Mouse (Mus musculus) cerebellum, adult 11 months (tissue): ENCODE measurements around the gene 4930507D05Rik.
"Not testable (repeated sequence)": the region's sequence is repeated elsewhere in the genome, so short reads cannot be mapped to it uniquely, and the experiment has no call there.

Experiments
- DNase-seq: peaks from one replicate; pipeline ENCODE4 v3.0.0; 2022

Gene 4930507D05Rik

DNA sequence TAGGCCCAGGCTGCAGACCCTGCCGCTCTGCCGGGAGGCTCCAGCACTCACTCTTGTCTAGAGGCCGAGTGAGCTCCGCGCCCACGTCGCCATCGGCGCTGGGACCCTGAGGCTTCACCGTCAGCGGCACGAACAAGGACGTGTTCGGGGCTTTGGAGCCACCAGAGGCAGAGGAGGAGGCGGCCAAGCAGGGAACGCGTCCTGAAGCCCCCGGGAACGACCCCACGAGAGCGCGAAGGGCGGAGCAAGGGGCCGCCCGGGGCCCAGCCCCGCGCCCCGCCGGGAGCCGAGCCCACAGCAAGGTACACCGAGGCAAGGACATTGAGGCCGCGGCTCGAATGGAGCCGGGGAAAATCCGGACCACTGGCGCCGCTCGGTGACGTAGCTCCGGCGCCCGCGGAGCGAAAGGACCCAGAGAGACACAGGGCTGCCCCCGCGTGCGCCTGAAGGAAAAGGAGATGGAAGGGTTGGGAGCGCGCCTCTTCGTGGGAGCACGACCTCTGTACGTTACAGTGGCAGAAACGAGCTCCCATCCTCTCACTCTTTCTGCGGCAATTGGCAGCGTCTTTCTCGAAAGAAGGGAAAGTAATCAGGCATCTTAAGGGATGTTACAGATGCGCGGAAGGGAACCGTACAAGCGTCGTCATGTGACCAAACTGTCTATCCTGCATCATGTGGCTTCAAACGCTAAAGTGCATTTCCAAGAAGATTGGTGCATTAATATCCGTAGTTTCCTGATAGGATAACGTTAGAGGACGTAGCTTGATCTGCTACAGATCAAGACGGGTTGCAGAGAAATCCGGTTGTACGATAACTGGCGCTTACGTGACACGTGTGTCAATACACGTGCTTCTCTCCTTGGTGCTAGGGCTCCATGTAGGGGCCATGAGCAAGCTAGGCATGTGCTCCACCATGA is at the start of gene 4930507D05Rik, which contains the start of gene Supv3l1:
Gene 4930507D05Rik, plus strand, starts transcription at position 126 of the 916 bp plus-strand sequence.
Gene Supv3l1, minus strand, starts transcription at position 375 of the 916 bp plus-strand sequence.
- DNase-seq: peak; percentile 90

DNA sequence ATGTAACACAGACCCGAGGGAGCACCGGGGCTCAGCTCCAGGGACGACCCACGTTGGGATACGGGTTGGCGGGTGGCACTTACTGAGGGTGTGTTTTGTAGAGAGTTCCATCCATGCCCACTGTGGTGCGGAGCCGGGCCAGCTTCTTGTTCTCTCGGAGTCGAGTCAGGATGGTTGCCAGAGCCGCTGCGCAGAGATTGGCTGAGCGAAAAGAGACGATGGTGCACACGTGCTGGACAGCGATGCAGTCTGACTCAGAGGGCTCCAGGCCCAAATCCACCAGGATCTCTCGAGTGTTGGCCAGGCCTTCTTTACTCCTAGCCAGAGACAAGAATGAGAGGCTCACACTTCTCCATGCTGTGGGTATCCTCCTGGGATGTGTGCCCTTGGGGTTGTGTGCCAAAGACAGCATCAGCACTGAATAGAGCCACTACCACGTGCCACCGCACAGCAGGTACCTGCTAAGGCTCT is 47.6 kb upstream of the 4930507D05Rik start:
- peak; percentile 14 for DNase-seq

DNA sequence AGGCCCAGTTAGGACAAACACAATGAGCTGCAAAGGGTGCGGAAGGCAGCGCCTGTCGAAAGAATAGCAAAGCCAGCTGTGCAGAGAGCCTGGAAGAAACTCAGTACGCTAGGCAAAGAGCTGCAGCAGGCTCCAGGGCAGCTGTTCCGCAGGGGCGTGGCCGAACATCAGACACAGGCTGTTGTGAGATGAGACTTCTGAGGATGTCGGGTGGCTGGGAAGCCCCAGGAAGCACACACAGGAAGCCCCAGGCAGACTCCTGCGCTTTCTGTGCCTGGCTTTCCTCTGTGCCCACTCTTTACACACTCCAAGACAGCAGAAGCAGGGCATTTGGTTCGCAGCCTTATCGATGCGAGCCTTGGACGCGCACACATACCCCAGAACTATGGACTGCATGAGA is 44.4 kb upstream of the 4930507D05Rik start:
- DNase-seq: no peak

DNA sequence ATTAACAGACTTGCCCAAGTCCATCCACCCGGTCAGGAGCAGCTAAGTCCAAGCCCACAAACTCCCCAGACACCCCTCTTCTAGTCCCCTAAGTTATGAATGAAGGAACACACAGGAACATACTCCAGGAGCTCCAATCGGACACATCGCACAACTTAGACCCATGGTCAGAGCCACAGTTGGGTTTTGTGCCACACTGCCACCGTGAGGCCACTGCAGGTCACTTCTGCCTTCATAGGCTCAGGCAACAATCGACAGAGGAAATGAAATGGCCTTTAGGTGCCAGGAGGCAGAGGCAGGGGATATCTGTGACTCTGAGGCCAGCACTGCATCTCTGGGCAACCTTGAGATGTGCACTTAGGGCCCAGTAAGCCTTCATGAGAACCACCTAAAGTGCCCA is 38.3 kb upstream of the 4930507D05Rik start:
- peak; percentile 73 for DNase-seq

DNA sequence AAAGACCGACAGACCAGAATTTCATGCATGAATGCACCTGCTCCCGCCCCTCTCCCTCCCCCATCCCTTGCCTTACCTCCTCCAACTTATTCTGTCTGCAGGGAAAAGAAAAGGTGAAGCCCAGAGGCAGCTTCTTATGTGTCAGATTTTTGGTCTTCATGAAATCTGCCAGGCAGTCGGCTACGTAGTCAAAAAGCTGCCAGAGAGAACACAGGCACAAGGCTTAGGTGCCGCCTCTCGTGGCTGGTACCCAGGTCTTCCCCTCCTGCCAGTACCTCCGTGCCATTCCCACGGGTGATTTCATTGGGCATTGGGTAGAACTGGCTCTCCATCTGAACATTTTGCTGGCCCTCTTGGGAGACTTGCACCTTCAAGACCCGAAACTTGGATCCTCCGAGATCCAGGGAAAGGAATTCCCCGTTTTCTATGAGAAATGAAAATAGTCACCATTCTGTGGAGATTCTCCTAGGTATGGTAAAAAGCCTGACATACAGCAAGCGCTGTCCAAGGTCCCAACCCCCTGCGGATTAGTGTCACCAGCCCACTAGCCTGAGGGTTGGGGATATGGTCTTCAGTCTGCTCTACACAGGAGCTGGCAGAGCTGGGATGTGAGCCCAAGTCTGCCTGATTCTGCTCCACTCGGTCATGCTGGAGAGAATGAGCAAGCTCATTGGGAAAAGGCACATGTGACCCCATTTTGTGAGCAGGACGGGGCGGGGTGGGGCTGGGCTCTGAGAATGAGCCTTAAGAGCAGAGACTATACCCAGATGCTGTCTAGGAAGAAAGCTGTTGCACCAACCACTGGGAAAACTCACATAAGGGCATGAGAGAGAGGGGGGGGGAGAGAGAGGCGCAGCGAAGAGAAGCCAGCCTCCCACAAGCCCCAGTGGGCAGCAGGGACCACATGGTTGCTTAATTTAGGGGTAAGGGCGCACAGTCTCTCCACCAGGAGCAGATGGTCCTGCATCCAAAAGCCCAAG is 37.6 kb upstream of the 4930507D05Rik start:
- DNase-seq: peak; percentile 16

DNA sequence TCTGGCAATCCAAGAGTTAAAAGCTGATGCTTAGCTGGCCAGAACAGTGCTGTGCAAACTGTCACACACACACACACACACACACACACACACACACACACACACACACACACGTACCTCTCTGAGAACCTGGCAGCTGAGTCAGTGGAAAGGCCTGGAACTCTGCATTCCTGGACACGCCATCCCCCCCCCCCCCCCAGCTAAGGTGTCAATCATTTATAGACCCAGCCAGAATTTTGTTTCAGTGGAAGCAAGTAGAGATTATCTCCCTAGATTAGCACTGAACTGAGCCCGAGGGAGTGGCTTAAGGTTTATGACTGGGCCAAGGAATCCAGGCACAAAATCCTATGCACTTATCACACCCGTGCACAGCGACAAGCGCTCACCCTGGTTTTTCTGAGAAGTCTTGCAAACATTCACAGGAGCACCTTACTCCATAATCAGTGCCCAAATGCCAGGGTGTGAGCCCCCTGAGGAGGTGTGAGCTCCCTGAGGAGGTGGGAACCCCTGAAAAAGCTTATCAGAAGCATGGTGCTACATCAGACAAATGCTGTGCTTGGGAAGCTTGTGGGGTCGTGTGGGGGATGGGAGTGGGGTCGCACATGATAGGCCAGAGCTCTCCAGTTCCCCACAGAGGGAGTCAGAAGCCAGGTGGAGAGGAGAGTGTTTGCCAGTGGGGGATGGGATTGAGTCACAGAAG is 36.2 kb upstream of the 4930507D05Rik start:
- no peak for DNase-seq

DNA sequence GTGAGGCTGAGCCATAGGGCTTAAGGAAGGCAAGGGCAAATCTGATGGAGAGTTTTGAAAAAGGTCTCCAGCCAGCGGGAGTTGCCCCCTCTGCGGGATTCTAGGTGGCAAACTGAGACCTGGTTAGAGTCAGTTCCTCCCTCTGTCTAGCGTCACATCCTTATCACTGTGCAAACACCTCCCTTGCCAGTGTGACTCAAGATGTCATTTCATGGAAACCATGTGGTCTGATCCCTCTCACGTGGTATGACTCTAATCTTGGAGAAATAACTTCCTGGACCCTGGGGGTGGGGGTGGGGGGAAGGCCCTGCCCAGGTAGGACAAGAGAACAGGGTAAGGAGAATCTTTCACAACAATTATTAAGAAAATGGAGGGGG is 35.7 kb upstream of the 4930507D05Rik start:
- DNase-seq: no peak

DNA sequence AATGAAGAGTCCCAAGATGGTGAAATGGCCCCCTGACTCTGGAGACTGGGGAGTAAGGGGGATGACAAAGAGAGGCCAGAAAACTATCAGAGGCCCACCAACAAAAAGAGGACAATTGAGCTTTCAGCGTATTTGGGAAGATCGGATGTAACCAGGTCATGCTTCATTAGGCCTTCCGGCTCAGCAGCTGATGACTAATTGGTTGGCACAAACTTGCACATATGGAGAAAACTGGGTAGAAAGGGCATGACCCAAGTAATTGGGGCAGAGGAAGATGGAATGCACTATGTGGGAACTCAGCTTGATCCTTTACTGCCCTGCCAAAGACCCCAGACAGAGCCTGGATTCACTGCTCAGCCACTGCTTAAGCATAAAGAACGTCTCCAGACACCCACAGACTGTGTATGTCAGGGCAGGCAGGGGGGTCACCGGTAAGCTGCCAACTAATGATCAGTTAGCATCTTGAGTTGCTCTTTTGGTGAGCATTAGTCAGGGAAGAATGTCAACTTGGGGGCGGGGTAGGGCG is 30.4 kb upstream of the 4930507D05Rik start:
- no peak for DNase-seq

DNA sequence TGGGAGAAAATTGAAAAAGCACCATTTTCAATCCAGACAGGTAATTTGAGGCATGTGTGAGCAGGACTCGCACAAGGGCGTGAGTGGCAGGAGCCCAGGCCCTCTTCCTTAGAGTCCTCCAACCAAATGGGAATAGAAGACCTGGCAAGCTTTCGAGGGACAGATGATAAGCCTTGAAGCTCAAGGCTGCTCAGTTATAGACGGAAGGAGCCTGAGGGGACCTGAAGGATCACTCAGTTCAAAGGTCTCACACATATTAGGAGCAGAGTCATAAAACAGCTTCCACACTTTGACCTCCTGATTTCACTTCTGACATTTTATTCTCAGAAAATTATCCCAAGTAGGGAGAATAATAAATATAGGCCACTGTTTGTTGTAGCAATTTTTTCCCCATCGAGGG is 29.9 kb upstream of the 4930507D05Rik start:
- no peak for DNase-seq

DNA sequence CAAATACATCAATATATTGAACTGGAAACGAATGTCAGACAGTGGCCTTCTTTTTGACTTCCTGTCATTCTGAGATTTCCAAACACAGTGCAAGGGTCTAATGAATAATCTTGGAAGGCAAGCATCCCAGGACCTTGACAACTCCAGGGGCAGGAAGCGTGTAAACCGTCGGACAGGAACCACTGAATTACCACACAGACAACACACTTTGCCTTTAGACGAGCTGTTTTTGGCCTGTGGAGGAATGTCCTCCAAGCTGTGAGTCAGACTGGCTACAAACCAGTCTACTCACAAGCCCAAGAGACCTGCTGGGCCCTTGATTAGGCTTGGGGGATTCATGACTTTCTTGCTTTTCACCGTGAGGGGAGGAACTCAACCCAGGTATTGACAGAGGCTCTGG is 28.9 kb upstream of the 4930507D05Rik start:
- DNase-seq: no peak

DNA sequence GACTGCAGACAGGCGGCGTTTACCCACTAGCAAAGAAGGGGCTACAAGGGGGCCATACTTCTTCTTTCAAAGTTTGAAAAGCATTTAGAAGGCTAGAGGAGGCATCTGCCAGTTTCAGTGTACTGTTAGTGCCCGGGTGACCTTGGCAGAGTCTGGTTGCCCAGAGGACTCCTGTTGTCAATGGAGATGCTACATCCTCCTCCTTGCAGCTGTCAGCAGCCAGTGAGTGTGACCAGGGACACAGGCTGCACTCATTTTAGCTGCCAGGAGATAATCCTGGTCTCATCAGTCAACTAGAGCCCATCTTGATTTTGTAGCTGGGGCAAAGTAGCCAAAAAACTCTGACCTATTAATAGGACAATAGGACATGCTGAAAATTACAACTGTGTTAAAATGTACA is 28.2 kb upstream of the 4930507D05Rik start:
- DNase-seq: no peak

DNA sequence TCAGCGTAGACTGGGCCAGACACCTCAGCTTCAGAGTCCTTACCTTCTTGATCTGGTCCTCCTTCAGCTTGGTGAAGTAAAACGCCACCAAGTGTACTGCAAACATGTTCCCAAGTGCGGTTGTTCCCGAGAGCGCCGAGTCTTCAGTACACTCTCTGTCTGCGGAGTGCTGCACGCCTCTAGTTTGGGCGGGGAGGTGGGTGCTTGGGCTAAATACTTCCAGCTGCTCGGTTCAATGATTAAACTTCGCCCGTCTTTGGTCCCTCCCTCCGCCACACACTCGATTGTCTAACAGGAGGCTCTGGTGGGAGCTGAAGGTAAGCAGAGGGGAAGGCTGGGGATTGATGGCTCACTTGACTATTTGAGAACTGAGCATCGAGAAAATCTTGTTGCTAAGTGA is 27.0 kb upstream of the 4930507D05Rik start, which contains the start of gene Hkdc1:
Gene Hkdc1, minus strand, starts transcription at position 237 of the 400 bp plus-strand sequence.
- DNase-seq: no peak

DNA sequence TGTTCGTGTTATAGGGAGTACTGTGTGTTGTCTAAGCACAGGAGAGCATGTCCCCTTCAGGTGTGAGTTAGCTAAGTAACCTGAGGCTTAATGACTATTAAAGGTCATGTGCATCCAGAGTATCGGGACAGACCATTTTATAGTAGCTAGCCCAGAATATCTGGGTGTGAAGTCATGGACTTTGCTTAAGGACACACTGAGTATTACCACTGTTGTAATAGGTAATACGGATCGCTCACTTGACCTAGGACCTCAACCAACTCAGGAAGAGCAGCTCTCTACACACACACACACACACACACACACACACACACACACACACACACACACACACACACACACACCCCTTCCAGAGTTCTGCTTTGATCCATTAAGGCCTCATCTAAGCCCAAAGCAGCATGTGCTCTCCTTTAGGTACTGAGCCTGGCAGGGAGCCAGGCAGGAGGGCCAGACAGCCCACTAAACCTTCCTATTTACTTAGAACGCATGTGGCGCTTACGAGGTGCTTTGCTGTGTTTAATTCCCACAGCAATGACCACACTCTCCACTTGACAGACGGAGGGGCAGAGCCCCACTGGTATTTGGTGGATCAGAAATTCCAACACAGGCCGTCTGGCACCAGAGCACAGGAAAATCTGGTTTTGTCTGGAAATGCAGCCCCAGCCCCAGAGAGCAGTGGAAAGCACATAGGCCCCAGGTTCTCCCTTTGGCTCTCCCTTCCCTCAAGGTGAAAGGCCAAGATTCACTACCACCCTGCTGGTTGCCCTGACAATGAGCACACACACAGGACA is 24.0 kb upstream of the 4930507D05Rik start:
- DNase-seq: no peak

DNA sequence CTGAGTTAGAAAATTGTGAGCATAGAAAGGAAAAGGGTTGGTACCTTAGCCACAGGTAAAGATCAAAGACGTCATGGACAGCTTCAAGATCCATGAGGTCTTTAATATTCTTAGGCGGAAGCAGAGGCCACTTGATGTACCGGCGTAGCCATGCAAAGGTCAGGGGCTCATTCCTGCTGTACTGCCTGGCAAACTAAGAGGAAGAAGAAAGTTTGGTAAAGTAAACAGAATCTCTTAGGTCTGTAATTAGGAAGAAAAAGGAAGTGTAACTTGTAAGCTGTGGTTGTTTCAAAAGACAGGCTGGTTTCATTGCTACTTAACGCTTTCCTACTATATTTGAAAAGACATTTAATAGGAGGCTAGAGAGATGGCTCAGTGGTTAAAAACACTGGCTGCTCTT is 18.9 kb upstream of the 4930507D05Rik start:
- no peak for DNase-seq

DNA sequence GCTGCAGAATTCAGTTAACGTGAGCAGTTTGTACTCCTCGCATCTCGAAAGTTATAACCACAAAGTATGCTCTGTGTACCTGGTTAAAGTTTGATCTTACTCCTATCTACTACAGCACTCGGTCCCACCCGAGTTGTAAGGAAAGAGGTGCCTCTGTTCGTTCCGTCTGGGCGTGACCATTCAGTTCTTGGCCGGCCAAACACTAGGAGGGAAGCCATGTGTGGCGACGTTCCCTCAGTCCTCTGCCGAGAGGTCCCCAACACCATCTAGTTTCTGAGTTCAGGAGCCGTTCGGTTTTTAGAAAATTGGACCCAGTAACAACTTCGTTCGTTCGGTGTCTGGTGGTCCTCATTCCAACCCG is 971 bp downstream of the 4930507D05Rik start:
- DNase-seq: no peak

DNA sequence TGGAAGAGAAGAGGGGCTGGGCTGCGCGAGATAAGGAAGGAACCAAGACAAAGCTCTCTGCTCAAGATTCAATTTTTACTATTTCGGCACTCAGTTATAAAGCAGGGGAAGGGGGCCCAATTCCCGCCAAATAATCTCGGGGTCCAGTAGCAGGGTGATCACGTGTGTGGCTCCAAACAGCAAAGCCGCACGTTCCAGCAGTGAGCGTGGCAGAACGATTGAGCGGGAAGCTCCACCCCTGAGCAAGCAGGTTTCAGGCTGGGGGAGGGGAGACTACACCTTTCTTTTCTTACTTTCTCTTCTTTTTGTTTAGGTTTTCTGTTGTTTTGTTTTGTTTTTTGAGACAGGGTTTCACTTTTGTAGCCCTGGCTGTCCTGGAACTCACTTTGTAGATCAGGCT is 2.7 kb downstream of the 4930507D05Rik start:
- not testable (repeated sequence) for DNase-seq

DNA sequence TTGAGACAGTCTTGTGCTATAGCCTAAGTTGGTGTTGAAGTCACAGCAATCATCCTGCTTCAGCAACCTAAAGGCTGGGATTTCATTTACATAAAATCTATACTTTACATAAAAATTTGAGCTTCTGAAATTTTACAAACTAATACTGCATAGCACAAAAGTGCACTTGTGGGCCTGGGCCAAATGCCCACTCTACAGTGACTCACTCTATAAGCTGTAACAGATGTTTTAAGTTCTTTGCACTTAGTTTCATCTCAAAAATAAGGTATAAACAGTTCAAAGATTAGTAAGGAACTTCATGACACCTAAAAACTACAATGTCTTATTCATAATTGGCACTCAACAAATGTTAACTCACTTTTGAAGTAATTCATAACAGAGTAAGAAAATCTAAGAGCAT is 12.0 kb downstream of the 4930507D05Rik start:
- no peak for DNase-seq

DNA sequence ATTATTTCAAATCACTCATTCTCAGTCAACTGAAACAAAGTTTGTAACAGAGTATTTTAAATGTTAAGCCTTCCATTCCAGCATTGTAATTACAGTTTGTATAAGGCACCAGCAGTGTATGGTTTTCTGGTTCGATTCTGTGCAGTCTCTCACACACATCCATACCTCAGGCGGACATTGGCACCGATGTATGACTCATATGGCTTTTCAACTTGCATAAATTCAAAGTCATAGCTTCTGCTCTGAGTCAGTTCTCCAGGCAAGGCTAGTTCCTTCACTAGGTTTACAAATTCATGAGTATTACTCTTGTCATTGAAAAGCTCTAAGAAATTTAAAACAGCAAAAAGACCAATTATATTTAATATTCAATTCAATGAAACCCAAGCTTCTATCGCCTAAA is 20.4 kb downstream of the 4930507D05Rik start:
- DNase-seq: no peak

DNA sequence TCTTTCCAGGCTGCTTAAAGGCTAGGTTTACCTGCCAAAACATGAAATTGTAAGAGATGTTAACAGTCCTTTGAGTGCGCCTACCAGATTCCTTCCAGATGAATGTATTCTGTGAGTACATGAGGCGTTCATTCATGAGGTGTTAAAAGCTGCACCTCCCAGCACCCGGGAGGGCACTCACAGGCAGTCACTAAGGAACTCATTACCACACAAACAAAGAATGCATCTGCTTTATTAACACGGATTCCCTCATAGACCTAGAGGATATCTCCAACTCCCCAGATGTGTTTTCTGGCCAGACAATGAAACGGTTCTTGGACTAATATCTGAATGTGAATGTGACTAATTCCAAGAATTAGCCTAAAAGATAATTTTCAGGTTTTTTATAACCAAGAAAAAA is 21.8 kb downstream of the 4930507D05Rik start:
- DNase-seq: no peak

DNA sequence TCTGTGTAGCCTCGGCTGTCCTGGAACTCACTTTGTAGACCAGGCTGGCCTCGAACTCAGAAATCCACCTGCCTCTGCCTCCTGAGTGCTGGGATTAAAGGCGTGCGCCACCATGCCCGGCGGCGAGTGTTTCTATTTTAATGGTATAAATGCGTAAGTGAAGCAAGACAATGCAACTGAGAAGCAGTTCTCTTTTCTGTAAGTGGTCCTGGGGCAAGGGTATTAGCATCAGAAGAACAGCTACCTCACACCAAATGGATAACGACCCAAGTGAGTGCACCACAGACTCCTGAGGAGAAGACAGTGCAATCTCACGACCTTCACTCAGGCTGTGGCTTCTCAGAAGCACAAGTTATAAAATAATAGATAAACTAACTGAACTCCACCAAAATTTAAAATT is 25.7 kb downstream of the 4930507D05Rik start:
- no peak for DNase-seq

DNA sequence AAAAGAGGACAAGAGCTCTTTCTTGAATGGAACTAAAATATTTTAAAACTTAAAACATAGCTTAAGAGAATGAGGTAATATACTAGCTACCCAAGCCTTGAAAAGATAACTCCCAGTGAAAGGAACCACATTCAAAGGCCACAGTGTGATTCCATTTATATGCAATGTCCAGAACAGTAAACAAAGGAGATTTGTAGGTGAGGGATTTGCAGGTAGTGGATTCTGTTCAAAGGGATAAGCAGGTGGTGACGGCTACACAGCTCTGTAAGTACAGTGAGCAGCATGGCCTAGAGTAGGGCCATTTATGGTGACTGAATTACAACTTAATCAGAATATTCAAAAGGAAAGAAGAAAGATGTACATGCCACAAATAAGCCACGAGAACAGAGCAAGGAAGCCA is 27.7 kb downstream of the 4930507D05Rik start:
- DNase-seq: no peak
